ENCODE assay signal across 8 mouse cellular contexts in the genomic region with DNA sequence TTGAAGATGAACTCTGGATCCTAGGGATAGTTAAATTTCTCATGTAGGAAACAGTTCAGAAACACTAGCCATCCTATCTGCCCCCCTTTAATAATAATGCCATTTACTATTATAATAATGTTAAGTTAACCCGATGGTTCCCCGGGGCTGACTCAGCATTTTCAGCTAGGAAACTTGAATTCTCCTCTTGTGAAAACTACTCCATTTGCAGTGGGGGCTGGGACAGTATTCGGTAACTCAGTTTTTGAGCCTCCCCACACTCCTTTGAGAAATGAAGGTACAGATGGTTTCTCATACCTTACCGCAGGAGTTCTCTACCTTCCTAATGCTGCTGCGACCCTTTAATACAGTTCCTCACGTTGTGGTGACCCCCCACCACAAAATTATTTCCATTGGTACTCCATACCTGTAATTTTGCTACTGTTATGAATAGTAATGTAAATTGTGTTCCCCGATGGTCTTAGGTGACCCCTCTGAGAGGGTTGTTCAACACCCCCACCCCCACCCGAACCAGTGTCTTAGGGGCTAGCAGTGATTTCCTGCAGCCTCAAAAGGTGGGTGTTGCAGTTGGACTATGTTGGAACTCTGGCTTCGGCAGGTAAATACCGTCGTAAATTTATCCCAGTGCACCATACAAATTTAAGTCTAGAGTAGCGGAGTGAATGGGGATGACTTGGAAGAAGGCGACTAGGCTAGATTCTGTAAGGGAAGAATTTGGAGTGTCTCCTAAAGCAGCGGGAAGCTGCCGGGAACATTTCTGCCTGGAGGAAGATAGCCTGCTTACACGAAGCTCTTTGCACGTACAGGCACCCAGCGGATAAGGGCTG. TPM values are rescaled to one million over a fixed set of nuclear protein-coding genes. Genes with fewer than 3 reads are reported as not detected.
DNase-seq lines count a peak whose midpoint lies in the region; ATAC-seq and TF ChIP-seq lines count a peak whose summit lies in the region.

No protein-coding gene starts in this region.

- peak overlapping the region; percentile 94 for H3K4me3 ChIP-seq in left cerebral cortex, adult 2 months
- H3K4me3 ChIP-seq in embryonic facial prominence, embryonic 14.5 days (ENCODE audit: low read depth, low read length): peak overlapping the region; percentile 97
- H3K4me3 ChIP-seq in myocyte: peak overlapping the region; percentile 51

- H3K4me1 ChIP-seq in embryonic facial prominence, embryonic 14.5 days (ENCODE audit: control insufficient read depth, insufficient read depth, low read length): peaks cover 14% of the 10 kb centered on the region

- TF ChIP-seq CTCF in left cerebral cortex, adult 2 months (IDR thresholded peaks at IDR 0.05): no peak

- intact Hi-C loops in left cerebral cortex, adult 2 months (cut with DNase I): loop anchor here (1.0 to 2.0 kb wide), 4 partner anchors 38 to 148 kb away; partner anchors contain the start of gene Mff

- DNase-seq in left cerebral cortex, adult 2 months (ENCODE audit: extremely low spot score in 1 of 2, low spot score in 2 of 2): no peak
- DNase-seq in left cerebral cortex, adult 9 months (ENCODE audit: low spot score in 2 of 2): no peak
- no peak for DNase-seq in embryonic facial prominence, embryonic 14.5 days (ENCODE audit: low spot score)
- peak; percentile 59 for DNase-seq in induced T-regulatory cell, adult 2 months (ENCODE audit: low read depth)
- no peak for DNase-seq in adrenal gland, postnatal 10 days
- DNase-seq in adrenal gland, postnatal 14 days: no peak

- 30% methylated on average over 18 of the region's 18 CpGs for WGBS in embryonic facial prominence, embryonic 14.5 days

- peak overlapping the region; percentile 90; the same call in 1 of the 2 replicates for H3K27ac ChIP-seq in left cerebral cortex, adult 2 months
- no peak overlapping the region for H3K27ac ChIP-seq in embryonic facial prominence, embryonic 14.5 days (replicated peaks; ENCODE audit: low read depth, low read length)

- peak overlapping the region; percentile 91 for H3ac ChIP-seq in myocyte (ENCODE audit: control insufficient read depth, insufficient read length)

- ATAC-seq in embryonic facial prominence, embryonic 14.5 days (ENCODE audit: low read depth): 0 out of 2 replicates have a peak, but pooled peaks have one; percentile 7
- no peak for ATAC-seq in megakaryocyte-erythroid progenitor cell, adult 5-6 weeks (replicated peaks; ENCODE audit: low FRiP score, low TSS enrichment, poor library complexity, severe bottlenecking)

- no peaks in the 10 kb centered on the region for H3K9me3 ChIP-seq in embryonic facial prominence, embryonic 14.5 days (ENCODE audit: control insufficient read depth, low read length)

- H3K79me2 ChIP-seq in myocyte (ENCODE audit: control insufficient read depth, insufficient read depth): peaks cover 41% of the 10 kb centered on the region

- H3K4me2 ChIP-seq in embryonic facial prominence, embryonic 14.5 days (ENCODE audit: low read depth, low read length): peak overlapping the region; percentile 76
- peak overlapping the region; percentile 98 for H3K4me2 ChIP-seq in myocyte (ENCODE audit: low read depth)

- H3K27me3 ChIP-seq in embryonic facial prominence, embryonic 14.5 days (replicated peaks; ENCODE audit: control insufficient read depth, insufficient read depth, low read length): no peaks in the 10 kb centered on the region
- no peaks in the 10 kb centered on the region for H3K27me3 ChIP-seq in myocyte (ENCODE audit: control insufficient read depth, insufficient read depth, insufficient read length)

- H3K9ac ChIP-seq in embryonic facial prominence, embryonic 14.5 days (ENCODE audit: low read depth, low read length): peak overlapping the region; percentile 91

- H3K36me3 ChIP-seq in embryonic facial prominence, embryonic 14.5 days (ENCODE audit: control insufficient read depth, insufficient read depth, low read length): peaks cover 6% of the 10 kb centered on the region; the same call in 1 of the 2 replicates
- H3K36me3 ChIP-seq in myocyte (ENCODE audit: control insufficient read depth, insufficient read depth): no peaks in the 10 kb centered on the region

- TF ChIP-seq POLR2A in myocyte (IDR thresholded peaks at IDR 0.05; ENCODE audit: insufficient read length, low read depth): no peak

TF ChIP-seq in myocyte, 11 proteins besides CTCF, POLR2A, EP300 and RAD21:
- TF ChIP-seq POLR2AphosphoS2 (IDR thresholded peaks at IDR 0.05; ENCODE audit: insufficient read length, low read depth) (no peak), MYOD1 (IDR thresholded peaks at IDR 0.05; ENCODE audit: control insufficient read depth in 1 of 3, insufficient read length in 2 of 3, low read depth in 2 of 3) (no peak)

RNA-seq across cellular contexts. Expression of gene Agfg1, which starts 0.6 kb away (rescaled TPM):
- total RNA-seq in left cerebral cortex, adult 2 months (2021): 10 to 100 TPM; 76.6 to 78.3 TPM
- polyA plus RNA-seq in embryonic facial prominence, embryonic 14.5 days (2014; fragmentation: Nextera tagmentation; extraction: Ambion mirVana): 41.9 and 42.4 TPM in 2 replicates
- polyA plus RNA-seq in myocyte (2012; fragmentation: generic; extraction: Trizol): 21.7 TPM
- total RNA-seq in adrenal gland, postnatal 10 days (2021): 10 to 100 TPM; 43.1 TPM
- total RNA-seq in adrenal gland, postnatal 14 days (2021): 53.0 and 59.5 TPM in 2 replicates
- total RNA-seq in megakaryocyte-erythroid progenitor cell, adult 5-6 weeks (2014; fragmentation: Nextera tagmentation): 30.1 and 39.6 TPM in 2 replicates
- 32.5 and 42.1 TPM in 2 replicates for total RNA-seq in megakaryocyte-erythroid progenitor cell, adult 5-6 weeks (2017)
